Mouse (Mus musculus) kidney, adult 8-10 months (tissue): ENCODE results near the gene Micu1.

Experiments used
- DNase-seq, 2 experiments: peaks; one replicate each; pipeline ENCODE4 v3.0.0; 2022

Gene Micu1

GRCm38 (mm10) chr10:59727251-59727650 lies 25.0 kb downstream of the Micu1 start:
- no peak for DNase-seq

GRCm38 (mm10) chr10:59729261-59729660 lies 27.0 kb downstream of the Micu1 start:
- DNase-seq = no peak

- DNase-seq = no peak
These were observed 27.6 kb downstream of the Micu1 start for GRCm38 (mm10) chr10:59729842-59730241.

GRCm38 (mm10) chr10:59736027-59736598 lies 33.8 kb downstream of the Micu1 start:
- no peak for DNase-seq

GRCm38 (mm10) chr10:59741448-59741847 lies 39.2 kb downstream of the Micu1 start:
- peak in 1 of 2 experiments; percentile 1 for DNase-seq

- DNase-seq = no peak
These were observed 41.1 kb downstream of the Micu1 start for GRCm38 (mm10) chr10:59743397-59743796.

GRCm38 (mm10) chr10:59743969-59744368 lies 41.7 kb downstream of the Micu1 start:
- DNase-seq = no peak

- no peak for DNase-seq
These were observed 45.1 kb downstream of the Micu1 start for GRCm38 (mm10) chr10:59747334-59747733.

- no peak for DNase-seq
These were observed 46.5 kb downstream of the Micu1 start for GRCm38 (mm10) chr10:59748699-59749200.

GRCm38 (mm10) chr10:59753538-59754069 lies 51.3 kb downstream of the Micu1 start:
- no peak for DNase-seq

GRCm38 (mm10) chr10:59754104-59754503 lies 51.8 kb downstream of the Micu1 start:
- no peak for DNase-seq

GRCm38 (mm10) chr10:59754901-59755300 lies 52.6 kb downstream of the Micu1 start:
- DNase-seq = no peak

GRCm38 (mm10) chr10:59755681-59756080 lies 53.4 kb downstream of the Micu1 start:
- DNase-seq = no peak

- DNase-seq = no peak
These were observed 53.8 kb downstream of the Micu1 start for GRCm38 (mm10) chr10:59756090-59756489.

- no peak for DNase-seq
These were observed 54.3 kb downstream of the Micu1 start for GRCm38 (mm10) chr10:59756570-59756969.

GRCm38 (mm10) chr10:59764781-59765180 lies 62.5 kb downstream of the Micu1 start:
- DNase-seq = no peak

GRCm38 (mm10) chr10:59768369-59769079 lies 66.2 kb downstream of the Micu1 start:
- DNase-seq = peak; percentile 13 to 61

GRCm38 (mm10) chr10:59771375-59772048 lies 69.2 kb downstream of the Micu1 start:
- DNase-seq = no peak

- DNase-seq = no peak
These were observed 69.7 kb downstream of the Micu1 start for GRCm38 (mm10) chr10:59772049-59772397.

- no peak for DNase-seq
These were observed 71.3 kb downstream of the Micu1 start for GRCm38 (mm10) chr10:59773441-59774140.

GRCm38 (mm10) chr10:59774141-59774534 lies 71.9 kb downstream of the Micu1 start:
- no peak for DNase-seq

- DNase-seq = no peak
These were observed 75.0 kb downstream of the Micu1 start for GRCm38 (mm10) chr10:59777246-59777645.

- no peak for DNase-seq
These were observed 75.9 kb downstream of the Micu1 start for GRCm38 (mm10) chr10:59778137-59778710.
